Mouse (Mus musculus): Measurements from ENCODE around the gene Snx10.

The Snx10 gene

DNA sequence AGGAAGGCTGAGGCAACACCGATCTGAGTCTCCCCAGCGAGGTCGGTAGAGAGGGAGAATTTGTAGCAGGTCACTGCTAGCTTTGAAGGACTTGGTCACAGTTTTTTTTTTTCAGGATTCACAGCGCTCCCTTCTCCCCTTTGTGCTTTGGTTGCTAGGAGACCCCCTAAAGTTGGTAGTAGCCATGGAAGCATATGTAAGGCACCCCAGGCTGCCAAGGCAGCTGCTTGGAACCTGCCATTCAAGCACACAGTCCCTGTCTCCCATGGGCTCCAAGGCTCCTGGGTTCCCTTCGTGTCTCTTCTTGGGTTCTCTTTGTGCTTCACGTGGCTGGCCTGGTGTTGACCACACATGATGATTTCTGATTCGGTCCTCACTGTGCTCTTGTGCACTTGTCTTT, 5.8 kb downstream of the Snx10 start:
- in situ Hi-C loops (cut with MboI; ENCODE audit: unreplicated experiment in 2 of 2) = no loop called here

GRCm38 (mm10) chr6:51533467-51534200, 9.9 kb downstream of the Snx10 start:
- in situ Hi-C loops (cut with MboI; ENCODE audit: unreplicated experiment in 2 of 2) = no loop called here

DNA sequence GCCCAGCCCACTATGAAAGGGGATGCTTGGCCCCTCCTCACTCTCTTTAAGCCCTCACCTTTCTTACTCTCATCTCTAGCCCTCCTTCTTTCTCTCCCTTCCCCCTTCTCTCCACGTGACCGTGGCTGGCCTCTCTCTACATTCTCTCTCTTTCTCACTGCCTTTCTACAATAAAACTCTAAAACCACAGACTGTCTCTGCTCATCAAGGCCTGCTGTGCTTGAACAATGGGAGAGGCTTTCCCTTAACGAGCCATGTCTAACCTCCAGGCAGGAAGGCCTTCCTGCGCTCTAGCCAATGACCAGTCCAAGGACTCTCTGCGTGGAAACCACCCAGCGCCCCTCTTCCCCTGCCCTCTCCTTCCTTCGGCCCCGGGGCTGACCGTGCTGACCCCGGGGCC, 11.9 kb downstream of the Snx10 start:
- in situ Hi-C loops (cut with MboI; ENCODE audit: unreplicated experiment in 2 of 2) = no loop called here

GRCm38 (mm10) chr6:51540525-51540924, 16.8 kb downstream of the Snx10 start:
- in situ Hi-C loops (cut with MboI; ENCODE audit: unreplicated experiment in 2 of 2) = no loop called here

DNA sequence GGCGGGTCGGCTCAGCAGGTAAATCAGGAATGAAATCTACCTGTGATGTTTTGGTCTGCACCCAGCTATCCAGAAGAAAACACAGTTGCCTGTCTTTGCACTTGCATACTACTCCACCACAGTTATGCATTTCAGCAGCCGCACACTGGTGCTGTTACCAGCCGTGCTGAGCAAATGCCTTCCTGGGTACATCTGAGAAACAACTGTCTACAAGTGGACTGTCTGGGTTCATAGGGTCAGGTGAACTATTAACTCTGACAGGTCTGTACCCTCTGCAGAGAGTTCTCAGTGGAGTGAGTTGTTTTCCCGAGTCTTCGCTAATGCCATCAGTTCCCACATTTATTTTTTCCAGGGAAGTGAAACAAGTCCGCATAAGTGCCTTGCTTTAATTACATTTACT, 17.7 kb downstream of the Snx10 start:
- in situ Hi-C loops (cut with MboI; ENCODE audit: unreplicated experiment in 2 of 2) = no loop called here

DNA sequence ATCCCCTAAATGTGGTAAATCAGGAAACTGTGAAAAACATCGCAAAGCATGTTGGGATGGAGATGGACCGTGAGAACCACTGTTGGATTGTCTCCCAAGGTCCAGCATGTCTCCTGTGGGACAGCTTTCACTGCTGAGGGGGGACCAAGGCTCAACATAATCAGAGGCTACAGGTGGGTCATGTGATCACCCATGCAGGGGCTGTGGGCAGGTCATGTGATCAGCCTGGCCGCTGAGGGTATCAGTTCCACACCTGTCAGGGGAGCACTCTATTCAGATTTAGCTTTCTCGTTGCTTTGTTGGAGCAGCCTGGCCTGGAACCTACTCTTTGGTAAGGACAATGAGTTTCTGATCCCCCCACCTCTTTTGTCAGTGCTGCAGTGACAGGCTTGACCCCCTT, 18.4 kb downstream of the Snx10 start:
- in situ Hi-C loops (cut with MboI; ENCODE audit: unreplicated experiment in 2 of 2) = no loop called here

DNA sequence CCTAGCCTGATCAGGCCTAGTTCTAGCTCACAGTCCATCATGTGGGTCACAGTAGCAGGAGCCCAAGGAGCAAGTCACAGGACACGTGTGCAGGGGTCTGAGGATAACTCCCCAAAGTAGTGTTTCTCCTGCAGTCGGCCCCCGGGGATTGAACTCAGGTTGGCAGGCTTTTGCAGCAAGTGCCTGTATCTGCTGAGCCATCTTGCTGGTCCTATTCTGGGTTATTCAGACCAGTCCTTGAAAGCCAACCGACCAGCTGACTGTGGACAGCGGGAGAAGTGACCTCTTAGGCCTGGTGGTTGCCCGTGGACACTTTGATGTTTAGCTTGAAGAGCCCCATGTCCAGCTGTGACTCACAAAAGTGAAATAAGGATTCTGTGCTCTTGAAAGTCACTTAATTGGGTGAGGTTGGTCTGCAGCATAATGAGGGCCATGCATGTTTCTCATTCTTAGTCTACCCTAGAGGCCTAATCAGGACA, 20.0 kb downstream of the Snx10 start:
- in situ Hi-C loops (cut with MboI; ENCODE audit: unreplicated experiment in 2 of 2) = no loop called here

DNA sequence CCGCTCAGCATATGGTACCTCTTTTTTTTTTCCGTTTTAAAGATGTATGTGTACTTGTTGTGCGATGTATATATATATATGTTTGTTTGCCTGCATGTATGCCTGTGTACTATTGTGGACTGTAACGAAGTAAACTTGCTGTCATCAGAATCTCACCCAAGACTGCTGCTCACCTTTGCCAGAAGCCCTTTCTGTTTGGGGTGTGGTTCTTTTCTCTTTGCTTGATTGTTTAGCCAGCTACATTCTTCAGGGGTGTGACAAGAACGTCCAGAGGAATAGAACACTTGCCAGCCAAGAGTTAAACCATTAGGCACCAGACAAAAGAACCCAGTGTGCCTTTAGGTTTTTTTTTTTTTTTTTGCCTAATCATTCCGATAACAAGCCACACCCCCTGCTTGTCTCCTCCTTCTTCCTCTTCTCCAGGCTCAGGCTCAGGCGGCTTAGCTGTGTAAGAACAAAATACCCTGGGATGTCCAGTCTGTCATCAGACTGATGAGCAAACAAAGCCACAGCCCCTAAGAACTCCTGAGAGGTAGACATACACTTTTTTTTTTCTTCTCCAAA, 20.5 kb downstream of the Snx10 start:
- in situ Hi-C loops (cut with MboI; ENCODE audit: unreplicated experiment in 2 of 2) = no loop called here

DNA sequence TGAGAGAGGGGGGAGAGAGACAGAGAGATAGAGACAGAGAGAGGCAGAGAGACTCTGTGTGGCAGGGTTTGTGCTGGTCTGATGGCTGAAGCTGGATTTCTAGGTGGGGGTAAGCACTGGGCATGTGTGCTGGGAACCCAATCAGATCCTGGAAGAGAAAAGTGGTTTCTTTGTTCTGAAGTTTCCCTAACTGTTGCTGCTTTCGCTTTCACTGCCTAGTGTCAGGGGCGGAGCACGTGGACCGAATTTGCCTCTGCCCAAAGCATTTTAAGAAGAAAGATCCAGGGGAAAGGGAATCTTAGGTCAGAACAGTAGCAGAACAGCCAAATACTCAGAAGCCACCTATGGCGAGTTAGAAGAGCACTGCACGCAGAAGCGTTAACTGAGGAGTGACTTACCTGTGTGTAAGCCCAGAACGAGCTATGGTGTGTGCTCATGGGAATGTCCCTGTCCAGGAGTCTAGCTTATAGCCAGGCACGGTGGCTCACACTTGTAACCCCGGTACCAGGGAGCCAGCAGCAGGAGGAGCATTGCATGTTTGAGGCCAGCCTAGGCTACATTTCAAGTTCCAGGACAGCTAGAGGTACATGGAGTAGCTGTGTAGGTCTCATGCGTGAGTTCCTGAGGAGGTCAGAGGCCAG, 21.6 kb downstream of the Snx10 start:
- in situ Hi-C loops (cut with MboI; ENCODE audit: unreplicated experiment in 2 of 2) = no loop called here

- in situ Hi-C loops (cut with MboI; ENCODE audit: unreplicated experiment in 2 of 2) = no loop called here
These were observed 22.4 kb downstream of the Snx10 start for GRCm38 (mm10) chr6:51546085-51546484.

DNA sequence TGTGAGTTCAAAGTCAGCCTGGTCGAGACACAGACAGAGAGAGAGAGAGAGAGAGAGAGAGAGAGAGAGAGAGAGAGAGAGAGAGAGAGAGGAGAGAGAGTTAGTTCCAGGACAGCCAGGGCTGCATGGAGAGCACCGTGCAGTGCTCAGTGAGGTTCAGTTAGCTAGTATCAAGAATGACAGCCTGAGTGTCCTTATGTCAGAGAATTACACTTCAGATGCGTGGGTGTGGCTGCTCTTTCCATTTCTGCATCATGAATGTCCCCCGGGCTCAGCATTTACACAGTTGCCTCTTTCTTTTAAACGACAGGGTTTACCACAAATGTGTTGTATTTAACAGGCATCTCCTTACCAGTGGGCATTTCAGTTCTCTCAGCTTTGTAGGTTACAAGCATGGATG, 25.1 kb downstream of the Snx10 start:
- in situ Hi-C loops (cut with MboI; ENCODE audit: unreplicated experiment in 2 of 2) = no loop called here

DNA sequence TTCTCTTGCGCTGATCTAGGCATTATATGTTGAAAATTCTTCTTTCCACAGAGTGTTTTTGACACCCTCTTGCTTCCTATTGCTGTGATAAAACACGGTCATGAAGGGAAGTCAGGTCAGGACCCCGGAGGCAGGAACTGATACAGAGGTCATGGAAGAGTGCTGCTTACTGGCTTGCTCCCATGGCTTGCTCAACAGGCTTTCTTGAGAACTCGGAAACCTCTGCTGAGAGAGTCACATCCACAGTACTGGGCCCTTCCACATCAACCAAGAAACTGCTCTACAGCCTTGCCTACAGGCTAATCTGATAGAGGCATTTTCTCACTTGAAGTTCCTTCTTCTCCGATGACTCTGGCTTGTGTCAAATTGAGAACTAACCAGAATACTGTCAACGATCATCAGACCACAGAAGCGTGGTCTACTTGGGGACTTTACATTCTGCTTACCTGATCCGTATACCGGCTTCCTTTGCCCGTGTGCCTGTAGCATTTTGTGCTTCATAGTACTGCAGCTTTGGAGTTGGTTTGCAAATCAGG, 27.6 kb downstream of the Snx10 start:
- in situ Hi-C loops (cut with MboI; ENCODE audit: unreplicated experiment in 2 of 2) = loop anchor here (25.0 kb wide), 1 partner anchor 864 kb away; no protein-coding TSS in a partner anchor

DNA sequence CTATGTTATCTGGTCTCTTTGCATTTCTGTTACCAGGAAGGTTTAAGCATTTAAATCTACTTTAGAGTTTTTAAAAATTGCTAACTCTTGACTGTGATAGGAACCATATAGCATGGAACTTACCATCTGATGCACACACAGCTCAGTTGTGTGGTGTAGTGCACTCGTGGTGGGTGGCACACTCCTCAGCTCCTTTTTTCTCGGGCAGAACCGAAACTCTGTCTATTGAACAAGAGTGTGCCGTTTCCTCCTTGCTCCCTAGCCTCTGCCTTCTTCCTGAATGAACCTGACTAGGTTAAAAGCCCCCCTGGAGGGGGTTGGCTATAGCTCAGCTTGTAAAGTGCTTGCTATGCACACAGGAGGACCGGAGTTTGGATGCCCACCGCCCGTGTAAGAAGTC, 32.9 kb downstream of the Snx10 start:
- in situ Hi-C loops (cut with MboI; ENCODE audit: unreplicated experiment in 2 of 2) = loop anchor here (25.0 kb wide), 1 partner anchor 869 kb away; no protein-coding TSS in a partner anchor

DNA sequence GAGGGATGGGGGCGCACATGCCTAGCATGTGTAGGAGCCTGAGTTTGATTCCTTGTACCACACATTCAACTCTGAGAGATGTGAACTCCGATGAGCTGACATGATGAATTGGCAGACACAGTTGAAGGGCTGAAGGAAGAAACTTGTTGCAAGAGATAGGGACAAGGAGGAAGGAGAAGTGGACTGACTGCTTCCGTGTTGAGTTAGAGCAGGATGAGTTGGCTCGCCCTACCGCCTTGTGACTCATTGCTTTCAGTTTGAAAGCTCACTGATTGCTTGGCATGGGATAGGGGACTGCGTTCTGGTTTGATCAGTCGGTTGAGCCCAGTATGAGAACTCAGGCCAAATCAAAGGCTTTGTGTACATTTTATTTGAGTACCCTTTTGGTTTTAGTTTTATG, 34.6 kb downstream of the Snx10 start:
- in situ Hi-C loops (cut with MboI; ENCODE audit: unreplicated experiment in 2 of 2) = loop anchor here (25.0 kb wide), 1 partner anchor 871 kb away; no protein-coding TSS in a partner anchor

GRCm38 (mm10) chr6:51566771-51567680, 43.3 kb downstream of the Snx10 start:
- in situ Hi-C loops (cut with MboI; ENCODE audit: unreplicated experiment in 2 of 2) = loop anchor here (25.0 kb wide), 1 partner anchor 880 kb away; no protein-coding TSS in a partner anchor

- in situ Hi-C loops (cut with MboI; ENCODE audit: unreplicated experiment in 2 of 2) = loop anchor here (25.0 kb wide), 1 partner anchor 882 kb away; no protein-coding TSS in a partner anchor
These were observed 45.4 kb downstream of the Snx10 start for GRCm38 (mm10) chr6:51569086-51569485.

GRCm38 (mm10) chr6:51573136-51573535, 49.4 kb downstream of the Snx10 start:
- in situ Hi-C loops (cut with MboI; ENCODE audit: unreplicated experiment in 2 of 2) = loop anchor here (25.0 kb wide), 1 partner anchor 886 kb away; no protein-coding TSS in a partner anchor

- in situ Hi-C loops (cut with MboI; ENCODE audit: unreplicated experiment in 2 of 2) = loop anchor here (25.0 kb wide), 1 partner anchor 887 kb away; no protein-coding TSS in a partner anchor
These were observed 50.4 kb downstream of the Snx10 start for GRCm38 (mm10) chr6:51574132-51574531.

GRCm38 (mm10) chr6:51578415-51578814, 54.7 kb downstream of the Snx10 start:
- in situ Hi-C loops (cut with MboI; ENCODE audit: unreplicated experiment in 2 of 2) = loop anchor here in 1 of 2 experiments (5.0 to 25.0 kb wide), 3 partner anchors 196 to 641 kb away; no protein-coding TSS in a partner anchor
